Mouse (Mus musculus) neural tube, embryonic 14.5 days (tissue): Measurements from ENCODE around the gene Rnf39. TPM values are rescaled to one million over a fixed set of nuclear protein-coding genes. Genes with fewer than 3 reads are reported as not detected.
A peak's percentile ranks its signal among the peaks of the same experiment; 100 is the strongest.

Experiments
- ATAC-seq: fragments of 200-750 bp; cut with Nextera tagmentation; 2 replicates; pipeline ENCODE4 v1.8.0; 2017; ENCODE audit warnings: low read depth, mild to moderate bottlenecking, moderate TSS enrichment, moderate library complexity
- H3K27ac ChIP-seq: fragments of 300-500 bp; sonication (generic); 2 replicates; pipeline ENCODE4 v1.5.1; 2014; ENCODE audit warnings: low read depth, mild to moderate bottlenecking, control low read depth, low read length, moderate library complexity, mixed read lengths
- H3K27me3 ChIP-seq: fragments of 300-500 bp; sonication (generic); 2 replicates; pipeline ENCODE4 v1.6.1; 2014; ENCODE audit warnings: low read length; ENCODE audit not compliant: control insufficient read depth, insufficient read depth
- H3K36me3 ChIP-seq: fragments of 300-500 bp; sonication (generic); 2 replicates; pipeline ENCODE4 v1.6.1; 2014; ENCODE audit warnings: low read length, mixed read lengths; ENCODE audit not compliant: control insufficient read depth, insufficient read depth
- H3K4me1 ChIP-seq: fragments of 300-500 bp; sonication (generic); 2 replicates; pipeline ENCODE4 v1.6.1; 2014; ENCODE audit warnings: low read length; ENCODE audit not compliant: control insufficient read depth, insufficient read depth
- H3K4me2 ChIP-seq: fragments of 300-500 bp; sonication (generic); 2 replicates; pipeline ENCODE4 v1.6.1; 2014; ENCODE audit warnings: mild to moderate bottlenecking, low read depth, low read length, control low read depth
- H3K4me3 ChIP-seq: fragments of 300-500 bp; sonication (generic); 2 replicates; pipeline ENCODE4 v1.5.1; 2014; ENCODE audit warnings: low read depth, low read length, control low read depth, mixed read lengths
- H3K9ac ChIP-seq: fragments of 300-500 bp; sonication (generic); replicated peaks from 2 replicates; pipeline ENCODE4 v1.6.1; 2014; ENCODE audit warnings: low read depth, mild to moderate bottlenecking, control low read depth, low read length, mixed read lengths
- H3K9me3 ChIP-seq: fragments of 300-500 bp; sonication (generic); 2 replicates; pipeline ENCODE4 v1.6.1; 2016; ENCODE audit warnings: low read length; ENCODE audit not compliant: control insufficient read depth
- WGBS: fragments of 180-500 bp; shearing (Covaris S2); extraction: QIAGEN DNeasy Blood & Tissue Kit; methylation state at CpG from one replicate; pipeline ENCODE4 v1.1.7; 2014; 5-methylcytosine and 5-hydroxymethylcytosine counted together
- polyA plus RNA-seq: library from polyadenylated mRNA; unstranded; fragments of >200 nt; fragmentation: Nextera tagmentation; extraction: Ambion mirVana; gene quantifications from 2 replicates; pipeline ENCODE4 v1.2.1, GENCODE M21; 2014

The Rnf39 gene
- polyA plus RNA-seq, 1 experiment from 2014 or later: 2.0 TPM

DNA sequence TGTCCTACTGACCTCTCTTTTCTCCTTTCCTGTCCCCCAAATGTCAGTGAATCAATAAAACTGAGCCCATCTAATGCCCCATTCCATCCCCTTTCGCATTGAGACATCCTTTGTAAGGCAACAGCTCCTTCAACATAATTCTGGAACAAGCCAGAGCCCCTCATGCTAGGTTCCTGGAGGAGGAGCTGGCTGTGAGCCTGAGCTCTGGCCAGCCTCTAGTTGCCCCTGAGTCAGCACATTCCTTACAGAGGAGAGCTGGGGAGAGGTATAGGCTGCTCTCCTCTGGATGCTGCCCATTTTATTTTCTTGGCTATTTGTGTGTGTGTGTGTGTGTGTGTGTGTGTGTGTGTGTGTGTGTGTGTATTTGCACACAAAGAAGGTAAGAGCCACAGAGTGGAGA is 34.5 kb upstream of the Rnf39 start:
- H3K27me3 ChIP-seq: no peaks in the 10 kb centered on the region
- H3K4me1 ChIP-seq: no peaks in the 10 kb centered on the region
- WGBS: 65% methylated on average over 1 of the region's 1 CpGs
- no peak overlapping the region for H3K4me2 ChIP-seq
- H3K9me3 ChIP-seq: no peaks in the 10 kb centered on the region
- no peak overlapping the region for H3K27ac ChIP-seq
- no peaks in the 10 kb centered on the region for H3K36me3 ChIP-seq
- H3K9ac ChIP-seq: no peak overlapping the region
- ATAC-seq: no peak
- no peak overlapping the region for H3K4me3 ChIP-seq

DNA sequence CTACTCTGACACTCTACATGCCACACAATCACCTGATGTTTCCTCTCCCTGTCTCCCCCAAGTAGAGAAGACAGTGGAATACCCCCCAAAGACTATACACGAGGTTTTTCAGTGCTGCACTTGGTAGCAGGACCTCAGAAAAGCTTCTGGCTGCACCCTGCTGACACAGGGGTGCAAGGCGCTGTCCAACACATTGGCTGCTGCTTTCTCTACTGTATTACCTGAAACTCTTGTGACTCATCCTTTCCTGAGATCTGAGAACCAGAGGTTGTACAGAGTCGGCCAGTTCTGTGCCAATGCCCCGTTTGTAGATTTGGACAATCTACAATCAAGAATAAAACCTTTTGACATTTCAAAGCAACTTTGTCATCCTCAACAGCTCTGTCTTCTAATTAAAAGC is 32.9 kb upstream of the Rnf39 start:
- no peaks in the 10 kb centered on the region for H3K27me3 ChIP-seq
- no peak overlapping the region for H3K4me2 ChIP-seq
- no peaks in the 10 kb centered on the region for H3K4me1 ChIP-seq
- no peak for ATAC-seq
- no peak overlapping the region for H3K4me3 ChIP-seq
- no peak overlapping the region for H3K27ac ChIP-seq
- no peaks in the 10 kb centered on the region for H3K36me3 ChIP-seq
- no peak overlapping the region for H3K9ac ChIP-seq
- no peaks in the 10 kb centered on the region for H3K9me3 ChIP-seq
- 65% methylated on average over 4 of the region's 4 CpGs for WGBS

DNA sequence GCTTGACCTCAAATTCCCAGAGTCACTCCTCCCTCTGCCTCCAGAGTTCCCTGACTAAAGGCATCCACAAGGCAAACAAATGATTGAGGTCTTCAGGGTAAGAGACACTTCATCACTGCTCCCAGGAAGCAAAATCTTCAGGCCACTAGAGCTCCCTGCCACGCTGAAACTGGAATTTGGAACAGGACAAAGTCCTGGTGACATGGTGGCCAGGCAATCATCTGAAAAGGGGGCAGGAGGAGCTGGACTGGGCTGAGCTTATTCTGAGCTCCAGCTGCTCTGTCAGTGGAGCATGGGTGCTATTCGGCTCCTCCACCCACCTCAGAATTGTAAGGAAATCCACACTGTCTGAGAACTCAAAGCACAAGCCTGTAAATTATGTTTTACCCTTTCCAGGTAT is 30.7 kb upstream of the Rnf39 start:
- Histone ChIP-seq H3K27me3 (no peaks in the 10 kb centered on the region), H3K27ac (no peak overlapping the region), H3K4me2 (no peak overlapping the region), H3K9me3 (no peaks in the 10 kb centered on the region), H3K36me3 (no peaks in the 10 kb centered on the region), H3K4me3 (no peak overlapping the region), H3K4me1 (no peaks in the 10 kb centered on the region), H3K9ac (no peak overlapping the region)
- ATAC-seq: no peak
- 80% methylated on average over 2 of the region's 2 CpGs for WGBS

DNA sequence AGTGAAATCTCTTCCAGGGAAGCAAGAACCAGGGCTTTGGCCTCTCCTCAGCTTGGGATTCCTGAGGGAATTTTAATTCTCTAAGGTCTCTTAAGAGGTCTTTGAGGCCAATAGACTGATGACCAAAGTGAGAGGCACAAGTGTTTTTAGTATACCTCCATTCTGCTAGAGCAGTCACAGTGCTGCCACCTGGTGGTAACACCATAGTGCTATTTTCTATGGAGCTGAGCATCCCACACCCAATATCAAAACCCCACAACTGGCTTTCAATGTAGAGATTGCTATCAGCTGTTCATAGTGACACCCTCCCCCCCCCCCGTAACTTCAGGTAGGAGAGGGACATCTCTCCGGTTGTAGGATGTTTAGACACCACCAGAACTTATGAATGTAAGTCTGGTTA is 28.6 kb upstream of the Rnf39 start:
- ATAC-seq: 0 out of 2 replicates have a peak, but pooled peaks have one; percentile 51
- Histone ChIP-seq H3K27ac (no peak overlapping the region), H3K4me2 (no peak overlapping the region), H3K27me3 (no peaks in the 10 kb centered on the region), H3K9me3 (no peaks in the 10 kb centered on the region), H3K9ac (no peak overlapping the region), H3K4me3 (no peak overlapping the region), H3K4me1 (no peaks in the 10 kb centered on the region), H3K36me3 (no peaks in the 10 kb centered on the region)
- 18% methylated on average over 2 of the region's 2 CpGs for WGBS

DNA sequence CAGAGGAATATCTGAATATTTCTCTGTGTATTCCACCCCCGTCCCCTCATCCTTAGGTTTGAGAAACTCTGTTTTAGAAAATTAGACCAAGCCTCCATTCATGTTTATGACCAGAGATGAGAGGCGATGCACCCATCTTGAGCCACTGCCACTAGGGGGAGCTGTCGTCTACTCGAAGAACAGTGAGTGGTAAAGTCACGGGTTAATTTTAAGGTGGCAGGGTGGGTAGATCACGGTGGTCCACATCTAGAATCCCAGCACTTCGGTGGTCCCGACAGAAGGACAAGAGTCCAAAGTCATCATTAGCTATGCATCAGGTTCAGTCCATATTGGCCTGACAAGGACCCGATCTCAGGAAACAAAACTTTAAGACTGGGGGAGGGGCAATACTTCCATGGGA is 27.6 kb upstream of the Rnf39 start:
- no peak overlapping the region for H3K4me2 ChIP-seq
- H3K4me3 ChIP-seq: no peak overlapping the region
- no peak for ATAC-seq
- no peak overlapping the region for H3K9ac ChIP-seq
- no peak overlapping the region for H3K27ac ChIP-seq
- no peaks in the 10 kb centered on the region for H3K9me3 ChIP-seq
- no peaks in the 10 kb centered on the region for H3K4me1 ChIP-seq
- H3K36me3 ChIP-seq: no peaks in the 10 kb centered on the region
- 16% methylated on average over 9 of the region's 9 CpGs for WGBS
- no peaks in the 10 kb centered on the region for H3K27me3 ChIP-seq

DNA sequence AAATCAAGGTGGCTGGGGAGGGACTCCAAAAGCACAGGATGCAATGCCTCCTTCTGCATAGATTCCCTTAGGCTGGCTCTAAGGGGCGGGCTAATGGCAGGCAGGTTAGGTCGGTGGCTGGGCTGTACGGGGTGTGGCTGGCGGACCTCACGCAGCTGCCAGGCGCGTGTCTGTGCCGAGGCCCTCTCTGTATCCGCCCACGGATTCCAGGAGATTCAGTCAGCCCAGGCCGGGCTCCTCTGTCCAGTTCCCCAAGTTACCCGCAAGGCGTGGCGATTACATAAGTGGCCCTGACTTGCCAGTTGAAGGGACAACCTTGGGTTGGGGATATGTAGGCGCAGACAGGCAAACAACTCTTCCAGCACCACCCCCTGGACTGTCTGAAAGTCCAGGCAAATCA is 22.5 kb upstream of the Rnf39 start:
- no peak for ATAC-seq
- H3K27me3 ChIP-seq: no peaks in the 10 kb centered on the region
- H3K9ac ChIP-seq: no peak overlapping the region
- H3K4me1 ChIP-seq: no peaks in the 10 kb centered on the region
- H3K9me3 ChIP-seq: no peaks in the 10 kb centered on the region
- H3K4me3 ChIP-seq: no peak overlapping the region
- H3K36me3 ChIP-seq: no peaks in the 10 kb centered on the region
- 54% methylated on average over 15 of the region's 15 CpGs for WGBS
- no peak overlapping the region for H3K4me2 ChIP-seq
- no peak overlapping the region for H3K27ac ChIP-seq

DNA sequence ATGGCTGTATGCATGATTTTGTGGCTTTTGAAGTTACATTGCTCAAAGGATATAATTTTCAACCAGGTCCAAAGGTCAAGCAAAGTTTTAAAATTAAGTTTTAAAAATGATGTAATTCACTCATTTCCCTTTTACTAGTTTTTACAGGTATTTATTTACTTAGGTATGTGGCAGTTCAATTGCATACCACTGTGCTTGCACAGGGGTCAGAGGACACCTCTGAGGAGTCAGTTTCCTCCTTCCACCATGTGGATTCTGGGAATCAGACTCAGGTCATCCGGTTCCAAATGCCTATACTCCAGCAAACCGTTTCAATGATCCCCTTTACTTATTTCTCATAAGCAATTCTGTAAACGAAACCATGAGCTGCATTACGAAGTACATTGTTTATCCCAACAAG is 20.0 kb upstream of the Rnf39 start:
- no peak for ATAC-seq
- WGBS: 92% methylated on average over 4 of the region's 4 CpGs
- Histone ChIP-seq H3K27ac (no peak overlapping the region), H3K9ac (no peak overlapping the region), H3K9me3 (no peaks in the 10 kb centered on the region), H3K4me2 (no peak overlapping the region), H3K4me1 (no peaks in the 10 kb centered on the region), H3K27me3 (no peaks in the 10 kb centered on the region), H3K36me3 (no peaks in the 10 kb centered on the region), H3K4me3 (no peak overlapping the region)

DNA sequence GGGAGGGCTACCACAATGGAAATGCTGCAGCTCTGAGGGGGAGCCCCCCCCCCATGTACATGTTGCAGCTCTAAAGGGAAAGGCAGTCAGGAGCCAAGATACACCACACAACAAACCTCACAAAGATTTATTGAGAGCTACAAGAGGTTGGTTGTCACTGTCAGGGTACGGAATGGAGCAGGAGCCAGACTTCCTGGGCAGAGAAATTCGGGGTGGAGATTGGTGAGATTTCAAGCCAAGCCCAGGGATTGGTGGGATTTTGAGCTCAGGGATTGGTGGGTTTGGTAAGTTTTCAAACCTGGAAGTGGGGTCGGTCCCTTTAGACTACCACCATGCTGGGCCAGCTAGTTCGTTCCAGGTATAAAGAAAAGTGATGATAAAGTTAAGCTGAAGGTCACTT is 19.2 kb upstream of the Rnf39 start:
- H3K9me3 ChIP-seq: no peaks in the 10 kb centered on the region
- H3K9ac ChIP-seq: no peak overlapping the region
- no peaks in the 10 kb centered on the region for H3K4me1 ChIP-seq
- H3K27ac ChIP-seq: no peak overlapping the region
- no peak overlapping the region for H3K4me2 ChIP-seq
- no peaks in the 10 kb centered on the region for H3K36me3 ChIP-seq
- WGBS: 63% methylated on average over 4 of the region's 4 CpGs
- H3K27me3 ChIP-seq: no peaks in the 10 kb centered on the region
- ATAC-seq: no peak
- H3K4me3 ChIP-seq: no peak overlapping the region

DNA sequence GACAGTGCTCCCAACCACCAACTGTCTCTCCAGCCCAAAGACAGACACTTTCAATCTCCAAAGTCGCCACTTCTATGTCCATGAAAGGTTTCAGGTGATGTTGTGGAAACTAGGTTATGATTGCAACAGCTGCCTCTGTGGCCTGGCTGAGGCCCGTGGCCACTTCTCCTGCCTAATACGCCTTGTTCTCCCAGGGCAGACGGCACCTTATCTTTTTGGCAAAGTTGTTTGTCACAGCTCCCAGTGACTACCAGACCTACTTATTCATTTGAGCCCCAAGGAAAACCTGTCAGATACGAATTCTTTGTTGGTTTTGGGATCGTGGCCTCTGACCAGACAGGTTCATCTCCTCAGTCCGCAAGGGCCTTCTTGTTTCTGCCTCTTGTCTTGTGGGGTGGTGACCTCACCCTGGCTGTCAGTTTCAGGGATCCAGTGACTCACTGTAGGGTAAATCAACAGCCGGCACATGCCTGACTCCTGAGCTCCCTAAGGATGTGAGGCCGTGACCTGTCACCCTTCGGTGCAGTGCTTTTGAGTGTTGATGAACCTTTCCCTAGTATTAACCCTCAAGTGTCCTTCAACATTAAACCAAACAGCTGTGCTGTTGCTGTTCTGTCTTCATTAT is 15.1 kb upstream of the Rnf39 start:
- H3K4me1 ChIP-seq: no peaks in the 10 kb centered on the region
- no peak overlapping the region for H3K9ac ChIP-seq
- H3K9me3 ChIP-seq: no peaks in the 10 kb centered on the region
- WGBS: 65% methylated on average over 10 of the region's 10 CpGs
- ATAC-seq: no peak
- H3K27ac ChIP-seq: no peak overlapping the region
- H3K4me3 ChIP-seq: no peak overlapping the region
- no peaks in the 10 kb centered on the region for H3K36me3 ChIP-seq
- no peak overlapping the region for H3K4me2 ChIP-seq
- H3K27me3 ChIP-seq: no peaks in the 10 kb centered on the region
